Mouse (Mus musculus): ENCODE measurements around the gene Slc31a1. TPM values are rescaled to one million over a fixed set of nuclear protein-coding genes. Genes with fewer than 3 reads are reported as not detected.

The Slc31a1 gene
- total and polyA plus RNA-seq, 2 experiments from 2014 or later, result 15.0 to 30.9 TPM

GRCm38 (mm10) chr4:62411606-62412005 is 51.1 kb downstream of the Slc31a1 start:
- 94% methylated on average over 10 of the region's 10 CpGs for WGBS
- Histone ChIP-seq H3K27ac (ENCODE audit: low read depth, low read length) (no peak overlapping the region), H3K4me1 (ENCODE audit: insufficient read depth, low read length) (peaks cover 10% of the 10 kb centered on the region)

DNA sequence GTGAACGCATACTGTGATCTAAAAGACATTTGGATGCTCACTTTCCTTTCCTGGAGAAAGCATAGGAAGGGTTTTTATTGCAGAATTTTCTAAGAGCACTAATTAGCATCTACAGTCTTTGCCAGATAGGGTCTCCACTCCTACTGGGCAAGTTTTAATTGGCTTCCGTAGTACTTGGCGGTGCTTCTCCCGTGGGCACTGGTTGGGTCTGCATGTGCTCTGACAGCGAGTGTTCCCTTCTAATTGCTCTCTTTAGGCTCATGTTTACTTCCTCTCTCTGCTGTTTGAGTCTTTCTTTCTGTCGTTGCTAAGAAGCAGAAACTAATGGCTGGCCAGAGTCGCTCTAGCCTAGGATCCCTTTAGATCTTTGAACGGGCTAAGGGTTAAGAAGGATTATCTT is 57.9 kb downstream of the Slc31a1 start:
- no peak for DNase-seq (ENCODE audit: low spot score)
- H3K36me3 ChIP-seq (ENCODE audit: insufficient read depth, low read length), result peaks cover 77% of the 10 kb centered on the region
- no peak overlapping the region for H3K4me3 ChIP-seq (ENCODE audit: low read depth, low read length)
- no peak for ATAC-seq (ENCODE audit: low FRiP score)
- H3K27ac ChIP-seq (ENCODE audit: low read depth, low read length), result no peak overlapping the region
- H3K4me2 ChIP-seq (ENCODE audit: low read depth, low read length, poor library complexity, severe bottlenecking), result no peak overlapping the region
- H3K27me3 ChIP-seq (ENCODE audit: insufficient read depth, low read length), result no peaks in the 10 kb centered on the region
- no peaks in the 10 kb centered on the region for H3K9me3 ChIP-seq (ENCODE audit: low read length)
- no peak for TF ChIP-seq CTCF (IDR thresholded peaks at IDR 0.05)
- no peaks in the 10 kb centered on the region for H3K4me1 ChIP-seq (ENCODE audit: insufficient read depth, low read length)
- WGBS, result 87% methylated on average over 8 of the region's 8 CpGs
- H3K9ac ChIP-seq (replicated peaks; ENCODE audit: low read length, poor library complexity, severe bottlenecking), result no peak overlapping the region

More at GRCm38 (mm10) chr4:62411606-62412005, 51.1 kb downstream of the Slc31a1 start:
- Histone ChIP-seq H3K4me2 (ENCODE audit: low read depth, low read length, poor library complexity, severe bottlenecking) (no peak overlapping the region), H3K4me3 (ENCODE audit: low read depth, low read length) (no peak overlapping the region), H3K36me3 (ENCODE audit: insufficient read depth, low read length) (peaks cover 37% of the 10 kb centered on the region), H3K9ac (replicated peaks; ENCODE audit: low read length, poor library complexity, severe bottlenecking) (no peak overlapping the region), H3K9me3 (ENCODE audit: low read length) (no peaks in the 10 kb centered on the region), H3K27me3 (ENCODE audit: insufficient read depth, low read length) (no peaks in the 10 kb centered on the region)
- TF ChIP-seq CTCF (IDR thresholded peaks at IDR 0.05), result no peak
- ATAC-seq (ENCODE audit: low FRiP score) (no peak), DNase-seq (ENCODE audit: low spot score) (no peak)

DNA sequence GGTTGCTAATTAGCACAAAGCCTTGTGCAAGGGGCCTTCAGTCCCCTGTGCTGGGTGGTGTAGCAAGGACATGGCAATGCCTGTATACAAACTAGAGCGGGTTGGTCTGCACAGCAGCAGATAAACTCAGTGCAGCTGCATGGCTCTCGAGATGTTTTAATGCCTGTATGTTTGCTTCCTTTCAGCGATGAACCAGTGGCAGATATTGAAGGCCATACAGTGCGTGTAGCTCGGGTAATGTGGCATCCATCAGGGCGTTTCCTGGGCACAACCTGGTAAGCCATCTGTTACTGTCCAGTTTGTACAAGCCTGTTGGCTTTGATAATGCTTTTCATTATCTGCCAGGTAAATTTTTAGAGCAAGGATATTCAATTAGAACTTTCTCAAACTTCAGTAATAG is 58.6 kb downstream of the Slc31a1 start:
- Histone ChIP-seq H3K9ac (replicated peaks; ENCODE audit: low read length, poor library complexity, severe bottlenecking) (no peak overlapping the region), H3K4me3 (ENCODE audit: low read depth, low read length) (no peak overlapping the region)

DNA sequence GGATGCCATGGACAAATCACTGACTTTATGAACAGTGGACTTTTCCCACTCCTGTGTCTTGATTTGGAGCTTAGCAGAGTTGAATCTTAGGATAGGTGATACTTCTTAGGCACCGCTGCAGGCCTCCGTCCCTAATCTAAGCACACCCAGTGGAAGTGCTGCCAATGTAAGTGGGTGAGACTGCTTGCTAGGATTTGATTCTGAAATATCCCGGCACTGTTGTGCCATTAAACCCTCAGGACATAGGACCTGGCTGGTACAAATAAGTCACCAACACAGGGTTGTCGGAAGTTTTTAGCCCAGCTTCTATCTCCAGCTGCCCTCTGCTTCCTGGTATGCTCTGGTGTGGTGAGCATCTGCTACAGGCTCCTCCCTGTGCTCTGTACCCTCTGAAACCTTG is 65.4 kb downstream of the Slc31a1 start:
- ATAC-seq (ENCODE audit: low FRiP score) (no peak), DNase-seq (ENCODE audit: low spot score) (no peak)
- H3K4me1 ChIP-seq (ENCODE audit: insufficient read depth, low read length), result no peaks in the 10 kb centered on the region
- H3K4me2 ChIP-seq (ENCODE audit: low read depth, low read length, poor library complexity, severe bottlenecking), result no peak overlapping the region
- peaks cover 26% of the 10 kb centered on the region for H3K36me3 ChIP-seq (ENCODE audit: insufficient read depth, low read length)
- TF ChIP-seq CTCF (IDR thresholded peaks at IDR 0.05), result no peak
- H3K4me3 ChIP-seq (ENCODE audit: low read depth, low read length), result no peak overlapping the region
- no peaks in the 10 kb centered on the region for H3K27me3 ChIP-seq (ENCODE audit: insufficient read depth, low read length)
- H3K9me3 ChIP-seq (ENCODE audit: low read length), result no peaks in the 10 kb centered on the region
- WGBS, result 94% methylated on average over 4 of the region's 4 CpGs
- H3K9ac ChIP-seq (replicated peaks; ENCODE audit: low read length, poor library complexity, severe bottlenecking), result no peak overlapping the region
- H3K27ac ChIP-seq (ENCODE audit: low read depth, low read length), result no peak overlapping the region

More for the DNA sequence above, 58.6 kb downstream of the Slc31a1 start:
- no peak for TF ChIP-seq CTCF (IDR thresholded peaks at IDR 0.05)
- Histone ChIP-seq H3K27ac (ENCODE audit: low read depth, low read length) (no peak overlapping the region), H3K36me3 (ENCODE audit: insufficient read depth, low read length) (peaks cover 84% of the 10 kb centered on the region), H3K27me3 (ENCODE audit: insufficient read depth, low read length) (no peaks in the 10 kb centered on the region), H3K4me2 (ENCODE audit: low read depth, low read length, poor library complexity, severe bottlenecking) (no peak overlapping the region), H3K4me1 (ENCODE audit: insufficient read depth, low read length) (no peaks in the 10 kb centered on the region), H3K9me3 (ENCODE audit: low read length) (no peaks in the 10 kb centered on the region)
- WGBS, result 93% methylated on average over 6 of the region's 6 CpGs
- DNase-seq (ENCODE audit: low spot score) (no peak), ATAC-seq (ENCODE audit: low FRiP score) (no peak)

DNA sequence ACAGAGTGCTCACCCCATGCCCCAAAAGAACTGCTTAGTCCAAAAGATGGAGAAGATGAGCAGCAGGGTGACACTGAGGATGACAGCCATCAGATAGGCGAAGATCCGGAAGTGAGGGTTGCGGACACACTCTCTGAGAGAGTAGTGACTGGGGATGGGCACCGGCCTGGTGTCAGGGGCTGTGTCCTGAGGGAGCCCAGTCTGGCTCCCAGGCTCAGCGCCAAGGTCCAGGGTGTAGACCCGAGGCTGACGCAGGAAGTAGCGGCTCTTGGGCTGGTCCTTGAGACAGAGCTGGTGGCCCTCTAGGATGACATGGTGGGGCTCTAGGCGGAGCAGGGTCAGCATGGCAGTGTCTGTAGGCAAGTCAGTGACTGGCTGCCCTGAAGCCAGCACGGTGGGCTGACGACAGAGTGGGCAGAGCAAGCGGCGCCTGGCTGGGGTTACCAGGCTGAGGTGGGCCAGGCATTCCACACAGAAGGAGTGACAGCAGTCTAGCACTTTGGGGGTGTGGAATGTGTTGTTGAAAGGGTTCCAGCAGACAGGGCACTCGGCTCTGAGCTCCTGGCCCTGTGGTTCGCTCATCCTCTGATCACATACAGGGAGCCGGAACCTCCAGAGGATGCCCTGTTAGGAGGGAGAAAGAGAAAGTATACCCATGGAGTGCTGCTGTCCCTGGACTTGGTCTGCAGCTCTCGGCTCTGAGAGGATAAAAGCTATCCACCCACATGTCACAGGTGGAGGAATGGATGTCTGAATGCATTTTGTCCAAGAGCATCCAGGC is 67.6 kb downstream of the Slc31a1 start:
- ATAC-seq (ENCODE audit: low FRiP score) (no peak), DNase-seq (ENCODE audit: low spot score) (no peak)
- Histone ChIP-seq H3K9ac (replicated peaks; ENCODE audit: low read length, poor library complexity, severe bottlenecking) (no peak overlapping the region), H3K9me3 (ENCODE audit: low read length) (no peaks in the 10 kb centered on the region), H3K4me1 (ENCODE audit: insufficient read depth, low read length) (no peaks in the 10 kb centered on the region), H3K27me3 (ENCODE audit: insufficient read depth, low read length) (no peaks in the 10 kb centered on the region), H3K36me3 (ENCODE audit: insufficient read depth, low read length) (peaks cover 15% of the 10 kb centered on the region), H3K4me3 (ENCODE audit: low read depth, low read length) (no peak overlapping the region), H3K27ac (ENCODE audit: low read depth, low read length) (no peak overlapping the region), H3K4me2 (ENCODE audit: low read depth, low read length, poor library complexity, severe bottlenecking) (no peak overlapping the region)
- WGBS, result 80% methylated on average over 17 of the region's 17 CpGs
- no peak for TF ChIP-seq CTCF (IDR thresholded peaks at IDR 0.05)

- no peak overlapping the region for H3K4me2 ChIP-seq (ENCODE audit: low read depth, low read length, poor library complexity, severe bottlenecking)
- no peak overlapping the region for H3K4me3 ChIP-seq (ENCODE audit: low read depth, low read length)
- no peak for DNase-seq (ENCODE audit: low spot score)
- H3K4me1 ChIP-seq (ENCODE audit: insufficient read depth, low read length), result no peaks in the 10 kb centered on the region
- H3K9ac ChIP-seq (replicated peaks; ENCODE audit: low read length, poor library complexity, severe bottlenecking), result no peak overlapping the region
- no peak for TF ChIP-seq CTCF (IDR thresholded peaks at IDR 0.05)
- no peak for ATAC-seq (ENCODE audit: low FRiP score)
- H3K36me3 ChIP-seq (ENCODE audit: insufficient read depth, low read length), result peaks cover 4% of the 10 kb centered on the region
- H3K27ac ChIP-seq (ENCODE audit: low read depth, low read length), result no peak overlapping the region
- H3K27me3 ChIP-seq (ENCODE audit: insufficient read depth, low read length), result no peaks in the 10 kb centered on the region
- H3K9me3 ChIP-seq (ENCODE audit: low read length), result no peaks in the 10 kb centered on the region
- WGBS, result 87% methylated on average over 9 of the region's 9 CpGs
Measured at GRCm38 (mm10) chr4:62429616-62430015, 69.1 kb downstream of the Slc31a1 start.
